Mouse (Mus musculus) G1E-ER4 (cell line): Measurements from ENCODE around the gene Inip. TPM values are rescaled to one million over a fixed set of nuclear protein-coding genes. Genes with fewer than 3 reads are reported as not detected.

Experiments
- GATA1 ChIP-seq: IDR thresholded peaks from one replicate; pipeline ENCODE4 v1.8.0; 2012; ENCODE audit warnings: low read length, inconsistent platforms
- polyA plus RNA-seq: library from polyadenylated mRNA; stranded (reverse); fragments of >175 nt; gene quantifications from 2 replicates; pipeline ENCODE4 v1.2.3, GENCODE M21; 2012

Inip gene
- polyA plus RNA-seq, 1 experiment, result 31.7 TPM

GRCm38 (mm10) chr4:59760016-59760415 is 41.4 kb downstream of the Inip start:
- TF ChIP-seq GATA1, result no peak

DNA sequence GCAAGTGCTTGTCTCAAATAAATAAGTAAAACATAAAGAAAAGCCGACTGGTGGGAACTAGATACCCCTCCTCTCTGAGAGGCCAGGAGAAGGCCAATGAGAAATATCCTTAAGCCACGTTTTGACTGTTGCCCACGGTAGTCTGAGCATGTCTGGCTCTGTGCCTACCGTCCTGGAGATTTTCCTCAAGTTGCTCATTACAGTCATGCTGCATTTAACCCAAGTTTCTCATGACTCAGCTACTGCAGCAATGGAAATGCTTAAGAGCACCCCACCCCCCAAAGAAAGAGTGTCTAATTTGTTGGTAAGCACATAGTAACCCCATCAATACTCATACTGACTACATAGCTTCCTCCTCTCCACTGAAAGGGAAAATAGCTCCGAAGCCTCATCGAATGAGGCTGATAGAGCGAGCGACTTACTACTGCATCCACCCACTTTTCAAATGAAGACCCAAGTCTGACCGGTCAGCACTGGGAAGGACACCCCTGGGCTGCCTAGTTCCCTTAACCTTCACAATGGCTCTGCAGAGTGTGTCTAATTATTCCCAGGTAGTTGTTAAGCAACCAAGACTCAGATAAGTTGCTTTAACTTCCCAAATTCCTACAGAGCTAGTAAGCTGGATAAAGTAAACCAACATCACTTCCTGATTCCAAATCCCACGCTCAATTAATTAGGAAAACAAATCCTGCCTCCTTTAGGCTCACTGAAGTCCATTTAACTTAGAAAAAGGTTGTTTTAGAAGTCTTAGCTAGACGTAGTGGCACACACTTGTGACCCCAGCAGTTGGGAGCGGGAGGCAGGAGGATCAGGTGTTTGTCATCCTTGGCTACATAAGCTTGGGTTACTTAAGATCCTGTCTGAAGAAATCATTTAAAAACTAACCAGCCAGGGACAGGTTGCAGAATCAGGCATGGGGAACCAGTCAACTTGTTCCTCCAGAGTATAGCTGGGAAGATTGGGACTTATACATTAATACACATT is 43.6 kb downstream of the Inip start:
- TF ChIP-seq GATA1, result no peak

DNA sequence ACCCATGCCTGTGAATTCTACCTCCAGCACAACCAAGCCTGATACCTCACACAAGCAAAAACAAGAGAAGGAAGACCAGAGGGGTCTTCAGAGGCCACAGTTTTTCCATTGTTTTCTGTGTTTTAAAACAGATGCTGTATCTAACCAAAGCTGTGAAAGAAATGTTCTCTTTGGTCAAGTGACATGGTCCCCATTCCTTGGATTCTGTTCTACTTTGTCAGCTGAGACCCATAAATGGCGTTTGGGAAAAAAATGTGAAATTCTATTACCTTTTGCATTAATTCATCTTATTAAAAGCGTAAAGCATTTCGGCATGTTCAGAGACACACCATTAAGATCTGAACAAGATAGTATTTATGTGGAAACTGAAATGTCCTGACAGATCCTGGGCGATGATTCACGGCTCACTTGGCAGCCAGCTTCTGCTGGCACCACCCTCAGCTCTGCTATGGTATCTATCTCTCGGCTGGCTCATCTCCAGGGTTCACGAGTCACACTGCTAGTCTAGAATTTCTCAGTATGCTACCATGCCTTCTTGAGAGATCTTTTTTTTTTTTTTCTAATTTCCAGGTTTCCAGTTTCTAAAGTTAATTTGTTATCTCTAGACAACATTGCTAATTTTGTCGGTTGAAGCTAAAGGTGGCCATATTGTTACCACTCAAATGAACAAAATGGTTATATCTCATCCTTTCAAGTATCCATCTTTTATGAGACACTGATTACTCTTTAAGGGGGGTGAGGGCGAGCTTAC is 44.9 kb downstream of the Inip start:
- no peak for TF ChIP-seq GATA1

DNA sequence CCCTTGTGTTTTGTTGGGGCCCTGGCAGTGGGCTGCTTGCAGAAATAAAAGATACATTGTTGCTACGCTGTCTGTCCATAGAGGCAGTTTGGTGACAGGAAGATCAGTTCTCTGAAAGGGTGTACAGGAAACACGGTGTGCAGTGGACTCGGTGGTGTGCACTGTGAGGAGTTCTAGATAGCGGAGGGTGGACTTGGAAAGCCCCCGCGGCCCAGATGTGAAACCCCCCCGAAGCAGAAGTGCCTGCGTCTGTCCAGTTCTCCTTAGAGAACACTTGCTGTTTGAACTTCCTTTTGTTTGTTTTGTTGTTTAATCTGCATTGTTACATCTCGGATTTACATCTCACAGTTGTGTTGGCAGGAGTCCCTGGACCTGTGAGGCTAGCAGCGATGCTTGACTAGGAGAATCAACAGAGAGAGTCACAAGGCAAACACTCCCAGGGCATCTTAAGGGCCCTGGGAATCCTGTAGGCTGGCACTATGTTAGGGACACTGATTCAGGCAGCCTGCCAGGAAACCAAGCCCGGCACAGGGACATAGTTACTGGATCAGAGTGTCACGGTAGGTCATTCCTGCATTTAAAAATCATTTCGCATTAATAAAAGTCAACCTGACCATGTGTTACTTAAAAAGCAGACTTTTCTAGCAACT is 47.8 kb downstream of the Inip start:
- TF ChIP-seq GATA1, result no peak

- no peak for TF ChIP-seq GATA1
Observed at GRCm38 (mm10) chr4:59739882-59740281, 61.5 kb downstream of the Inip start.

DNA sequence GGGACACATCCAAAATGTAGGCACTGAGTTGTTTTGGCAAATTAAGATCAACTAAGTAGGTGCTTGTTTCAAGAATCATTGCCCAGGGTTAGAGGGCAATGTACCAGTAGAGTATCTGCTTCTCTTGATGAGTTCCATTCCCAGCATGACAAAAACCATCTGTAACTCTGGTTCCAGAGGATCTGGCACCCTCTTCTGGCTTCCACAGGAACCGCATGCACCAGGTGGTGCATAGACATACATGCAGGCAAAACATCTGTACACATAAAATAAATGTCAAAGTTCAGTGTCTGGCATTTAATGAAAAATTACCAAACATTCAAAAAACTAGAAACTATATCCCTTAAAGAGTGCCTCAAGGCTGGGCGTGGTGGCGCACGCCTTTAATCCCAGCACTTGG is 62.1 kb downstream of the Inip start:
- no peak for TF ChIP-seq GATA1

DNA sequence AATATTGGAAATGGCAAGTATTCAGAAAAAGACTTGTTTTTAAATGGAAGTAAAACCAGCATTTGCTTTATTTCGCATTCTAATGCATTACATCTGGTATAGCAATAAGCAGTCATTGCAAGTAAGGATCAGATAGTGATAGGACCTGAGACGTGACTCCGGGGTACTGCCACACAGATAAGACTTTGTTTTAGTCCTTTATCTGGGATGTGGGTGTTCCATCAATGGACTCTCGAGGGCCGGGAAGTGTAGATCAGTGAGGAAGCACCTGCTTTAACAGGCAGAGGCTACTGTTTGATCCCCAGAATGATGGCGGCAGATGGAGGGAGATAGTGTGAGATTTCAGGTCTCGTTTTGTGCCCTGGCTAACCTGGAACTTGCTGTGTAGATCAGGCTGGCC is 69.8 kb downstream of the Inip start:
- peak; percentile 95 for TF ChIP-seq GATA1

DNA sequence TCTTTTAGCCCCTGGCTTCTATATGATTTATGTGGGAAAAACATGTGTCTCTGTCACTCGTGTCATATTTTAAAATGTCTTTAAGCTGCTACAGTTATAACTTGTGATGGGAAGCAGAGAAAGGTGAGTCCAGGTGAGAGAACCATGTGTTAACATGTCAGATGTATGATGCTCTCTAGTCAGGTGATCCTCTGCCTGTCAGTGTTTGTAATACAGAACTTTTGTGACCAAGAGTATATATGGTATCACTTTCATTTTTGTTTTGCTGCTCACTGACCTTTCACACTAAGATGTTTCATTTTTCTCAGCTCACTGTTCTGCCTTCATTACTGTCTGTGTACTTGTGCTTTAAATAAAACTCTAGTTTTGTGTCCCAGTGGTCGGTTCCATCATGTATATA is 72.5 kb downstream of the Inip start:
- no peak for TF ChIP-seq GATA1

- no peak for TF ChIP-seq GATA1
Observed at GRCm38 (mm10) chr4:59727878-59728261, 73.5 kb downstream of the Inip start.

DNA sequence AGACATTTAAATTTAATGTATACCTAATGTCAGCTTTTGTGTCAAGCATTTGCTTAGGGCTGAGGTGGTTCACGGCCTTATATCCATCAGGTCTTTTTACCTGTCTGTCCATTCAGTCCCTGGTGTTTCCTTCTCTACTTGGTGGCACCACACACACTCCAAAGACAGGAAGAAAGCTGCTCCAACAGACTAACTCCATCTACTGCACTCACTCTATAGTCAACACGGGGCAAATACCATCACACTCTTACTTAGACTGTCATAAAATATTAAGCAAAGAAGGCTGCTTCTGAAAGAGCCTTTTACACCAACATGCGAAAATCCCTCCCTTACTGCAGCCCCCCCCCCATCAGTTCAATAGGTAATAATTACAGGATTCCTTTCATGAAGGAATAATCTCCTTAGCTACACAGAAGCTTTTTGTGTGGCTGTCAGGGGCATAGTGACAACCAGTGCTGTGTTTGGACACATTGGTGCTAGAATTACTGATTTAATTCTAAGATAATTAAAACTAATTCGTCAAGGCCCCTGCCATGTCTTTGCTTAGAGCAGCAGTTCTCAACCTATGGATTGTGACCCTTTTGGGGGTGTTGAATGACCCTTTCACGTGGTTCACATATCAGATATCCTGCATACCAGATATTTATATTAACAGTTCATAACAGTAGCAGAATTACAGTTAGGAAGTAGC is 74.1 kb downstream of the Inip start:
- no peak for TF ChIP-seq GATA1

- no peak for TF ChIP-seq GATA1
Observed at GRCm38 (mm10) chr4:59726501-59726900, 74.9 kb downstream of the Inip start.

DNA sequence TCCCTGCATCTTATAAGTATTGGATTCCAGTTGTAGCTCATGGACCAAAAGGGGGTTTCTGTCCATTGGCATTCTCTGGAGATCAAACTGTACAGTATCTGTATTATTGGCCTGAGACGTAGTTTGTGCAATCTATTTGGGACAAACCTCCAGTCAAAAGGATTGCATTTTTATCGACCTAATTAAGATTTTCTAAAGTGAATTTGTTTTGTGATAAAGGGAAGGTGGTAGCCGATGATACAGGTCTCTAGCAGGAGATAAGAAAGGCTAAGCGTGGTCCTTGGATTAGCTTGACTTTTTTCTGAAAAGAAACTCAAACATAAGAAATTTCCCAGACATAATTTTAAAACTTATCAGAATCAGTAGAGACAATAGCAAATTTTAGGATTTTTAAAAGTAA is 75.8 kb downstream of the Inip start:
- peak; percentile 11 for TF ChIP-seq GATA1

DNA sequence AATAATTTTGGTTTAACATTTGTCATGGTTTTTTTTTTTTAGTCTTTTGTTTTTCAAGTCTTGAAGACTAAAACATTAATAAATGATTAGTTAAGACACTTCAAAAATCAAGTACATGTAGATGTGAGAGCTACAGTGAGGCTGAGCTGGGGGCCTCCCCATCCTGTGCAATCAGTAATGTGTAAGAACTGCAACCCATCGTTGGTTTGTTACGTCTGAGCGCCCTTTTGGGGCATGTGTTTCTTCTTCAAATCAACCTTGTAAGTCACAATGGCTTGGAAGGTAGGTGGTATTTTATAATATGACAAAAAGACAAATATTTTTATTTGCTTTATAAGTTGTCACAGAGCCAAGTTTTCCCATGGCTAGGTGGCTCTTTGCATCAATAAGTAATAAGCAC is 79.6 kb downstream of the Inip start:
- no peak for TF ChIP-seq GATA1

Other genes with a start within 250 kb of the Inip start
- 1.8 and 2.6 TPM in 2 replicates for gene Hsdl2, start 220.0 kb downstream of the Inip start, polyA plus RNA-seq
- gene E130308A19Rik, start 175.4 kb downstream of the Inip start, polyA plus RNA-seq, result 5.7 and 7.5 TPM in 2 replicates
- gene Snx30, start 4.3 kb upstream of the Inip start, polyA plus RNA-seq, result 6.0 and 10.2 TPM in 2 replicates
- gene Slc46a2, start 113.5 kb upstream of the Inip start, polyA plus RNA-seq, result not detected in 2 replicates
- not detected in 2 replicates for gene Mup4, start 159.1 kb upstream of the Inip start, polyA plus RNA-seq
- not detected in 2 replicates for gene Mup6, start 162.7 kb upstream of the Inip start, polyA plus RNA-seq